Mouse (Mus musculus): ENCODE measurements around the gene Ttll11. TPM values are rescaled to one million over a fixed set of nuclear protein-coding genes. Genes with fewer than 3 reads are reported as not detected.

Gene Ttll11
- polyA plus RNA-seq, 2 experiments, result 1.2 to 2.5 TPM

GRCm38 (mm10) chr2:35776935-35777334 is 202.8 kb downstream of the Ttll11 start:
- TF ChIP-seq POLR2A (IDR thresholded peaks at IDR 0.05; ENCODE audit: borderline replicate concordance, extremely low read depth, insufficient read depth, insufficient read length), result no peak
- whole genome bisulfite sequencing, result 81% methylated on average over 9 of the region's 9 CpGs

GRCm38 (mm10) chr2:35775651-35776055 is 204.1 kb downstream of the Ttll11 start:
- DNase-seq (ENCODE audit: low spot score) (no peak), ATAC-seq (ENCODE audit: low FRiP score, low read depth) (no peak)
- no peak overlapping the region for H3K27ac ChIP-seq (replicated peaks; ENCODE audit: low read depth, low read length)
- no peaks in the 10 kb centered on the region for H3K36me3 ChIP-seq (ENCODE audit: control insufficient read depth, insufficient read depth, low read length)
- TF ChIP-seq POLR2A (IDR thresholded peaks at IDR 0.05; ENCODE audit: borderline replicate concordance, extremely low read depth, insufficient read depth, insufficient read length), result no peak
- no peak overlapping the region for H3K9ac ChIP-seq (ENCODE audit: low read depth, low read length, severe bottlenecking)
- 54% methylated on average over 5 of the region's 5 CpGs for WGBS
- no peaks in the 10 kb centered on the region for H3K4me1 ChIP-seq (ENCODE audit: control insufficient read depth, insufficient read depth, low read length)
- no peak overlapping the region for H3K4me2 ChIP-seq (replicated peaks; ENCODE audit: low read depth, low read length, severe bottlenecking)
- H3K9me3 ChIP-seq (ENCODE audit: control insufficient read depth, low read length), result no peaks in the 10 kb centered on the region
- no peaks in the 10 kb centered on the region for H3K27me3 ChIP-seq (ENCODE audit: control insufficient read depth, insufficient read depth, low read length)
- H3K4me3 ChIP-seq (replicated peaks; ENCODE audit: low read length), result no peak overlapping the region

More at GRCm38 (mm10) chr2:35776935-35777334, 202.8 kb downstream of the Ttll11 start:
- no peaks in the 10 kb centered on the region for H3K36me3 ChIP-seq (ENCODE audit: control insufficient read depth, insufficient read depth, low read length)
- H3K4me2 ChIP-seq (replicated peaks; ENCODE audit: low read depth, low read length, severe bottlenecking), result no peak overlapping the region
- no peak for DNase-seq (ENCODE audit: low spot score)
- ATAC-seq (ENCODE audit: low FRiP score, low read depth), result no peak
- H3K27ac ChIP-seq (replicated peaks; ENCODE audit: low read depth, low read length), result no peak overlapping the region
- H3K27me3 ChIP-seq (ENCODE audit: control insufficient read depth, insufficient read depth, low read length), result no peaks in the 10 kb centered on the region
- no peaks in the 10 kb centered on the region for H3K9me3 ChIP-seq (ENCODE audit: control insufficient read depth, low read length)
- no peak overlapping the region for H3K4me3 ChIP-seq (replicated peaks; ENCODE audit: low read length)
- H3K4me1 ChIP-seq (ENCODE audit: control insufficient read depth, insufficient read depth, low read length), result no peaks in the 10 kb centered on the region
- no peak overlapping the region for H3K9ac ChIP-seq (ENCODE audit: low read depth, low read length, severe bottlenecking)

GRCm38 (mm10) chr2:35770541-35770940 is 209.2 kb downstream of the Ttll11 start:
- no peak for TF ChIP-seq POLR2A (IDR thresholded peaks at IDR 0.05; ENCODE audit: borderline replicate concordance, extremely low read depth, insufficient read depth, insufficient read length)
- Histone ChIP-seq H3K36me3 (ENCODE audit: control insufficient read depth, insufficient read depth, low read length) (no peaks in the 10 kb centered on the region), H3K9ac (ENCODE audit: low read depth, low read length, severe bottlenecking) (no peak overlapping the region), H3K9me3 (ENCODE audit: control insufficient read depth, low read length) (no peaks in the 10 kb centered on the region), H3K4me1 (ENCODE audit: control insufficient read depth, insufficient read depth, low read length) (0 out of 2 replicates have a peak, but pooled peaks cover 2% of the 10 kb centered on the region), H3K27ac (replicated peaks; ENCODE audit: low read depth, low read length) (no peak overlapping the region), H3K27me3 (ENCODE audit: control insufficient read depth, insufficient read depth, low read length) (no peaks in the 10 kb centered on the region), H3K4me2 (replicated peaks; ENCODE audit: low read depth, low read length, severe bottlenecking) (no peak overlapping the region), H3K4me3 (replicated peaks; ENCODE audit: low read length) (no peak overlapping the region)
- DNase-seq (ENCODE audit: low spot score) (no peak), ATAC-seq (ENCODE audit: low FRiP score, low read depth) (no peak)
- WGBS, result 77% methylated on average over 2 of the region's 2 CpGs

GRCm38 (mm10) chr2:35769398-35769797 is 210.3 kb downstream of the Ttll11 start:
- no peak for DNase-seq (ENCODE audit: low spot score)
- Histone ChIP-seq H3K36me3 (ENCODE audit: control insufficient read depth, insufficient read depth, low read length) (no peaks in the 10 kb centered on the region), H3K4me1 (ENCODE audit: control insufficient read depth, insufficient read depth, low read length) (0 out of 2 replicates have a peak, but pooled peaks cover 2% of the 10 kb centered on the region), H3K9me3 (ENCODE audit: control insufficient read depth, low read length) (no peaks in the 10 kb centered on the region), H3K4me2 (replicated peaks; ENCODE audit: low read depth, low read length, severe bottlenecking) (no peak overlapping the region), H3K27me3 (ENCODE audit: control insufficient read depth, insufficient read depth, low read length) (no peaks in the 10 kb centered on the region), H3K4me3 (replicated peaks; ENCODE audit: low read length) (no peak overlapping the region), H3K27ac (replicated peaks; ENCODE audit: low read depth, low read length) (no peak overlapping the region), H3K9ac (ENCODE audit: low read depth, low read length, severe bottlenecking) (no peak overlapping the region)
- no peak for TF ChIP-seq POLR2A (IDR thresholded peaks at IDR 0.05; ENCODE audit: borderline replicate concordance, extremely low read depth, insufficient read depth, insufficient read length)
- 89% methylated on average over 12 of the region's 12 CpGs for WGBS
- ATAC-seq (ENCODE audit: low FRiP score, low read depth), result no peak

GRCm38 (mm10) chr2:35768538-35769238 is 211.0 kb downstream of the Ttll11 start:
- no peaks in the 10 kb centered on the region for H3K27me3 ChIP-seq (ENCODE audit: control insufficient read depth, insufficient read depth, low read length)
- no peak overlapping the region for H3K4me2 ChIP-seq (replicated peaks; ENCODE audit: low read depth, low read length, severe bottlenecking)
- ATAC-seq (ENCODE audit: low FRiP score, low read depth), result no peak
- no peak overlapping the region for H3K4me3 ChIP-seq (replicated peaks; ENCODE audit: low read length)
- H3K9ac ChIP-seq (ENCODE audit: low read depth, low read length, severe bottlenecking), result no peak overlapping the region
- no peak overlapping the region for H3K27ac ChIP-seq (replicated peaks; ENCODE audit: low read depth, low read length)
- DNase-seq (ENCODE audit: low spot score), result no peak
- no peaks in the 10 kb centered on the region for H3K36me3 ChIP-seq (ENCODE audit: control insufficient read depth, insufficient read depth, low read length)
- WGBS, result 32% methylated on average over 4 of the region's 4 CpGs
- no peak for TF ChIP-seq POLR2A (IDR thresholded peaks at IDR 0.05; ENCODE audit: borderline replicate concordance, extremely low read depth, insufficient read depth, insufficient read length)
- no peaks in the 10 kb centered on the region for H3K9me3 ChIP-seq (ENCODE audit: control insufficient read depth, low read length)
- 0 out of 2 replicates have a peak, but pooled peaks cover 2% of the 10 kb centered on the region for H3K4me1 ChIP-seq (ENCODE audit: control insufficient read depth, insufficient read depth, low read length)
